Mouse (Mus musculus) midbrain, embryonic 12.5 days (tissue): Measurements from ENCODE around the gene Cldn10. TPM values are rescaled to one million over a fixed set of nuclear protein-coding genes. Genes with fewer than 3 reads are reported as not detected.

ENCODE experiments used
- ATAC-seq: fragments of 200-750 bp; cut with Nextera tagmentation; 2 replicates; pipeline ENCODE4 v1.8.0; 2017; ENCODE audit warnings: low read depth, moderate TSS enrichment, moderate library complexity; ENCODE audit not compliant: low FRiP score
- H3K27ac ChIP-seq: fragments of 300-500 bp; sonication (generic); replicated peaks from 2 replicates; pipeline ENCODE4 v1.5.1; 2016; ENCODE audit warnings: mild to moderate bottlenecking
- H3K27me3 ChIP-seq: fragments of 300-500 bp; sonication (generic); 2 replicates; pipeline ENCODE4 v1.6.1; 2016; ENCODE audit warnings: mild to moderate bottlenecking
- H3K36me3 ChIP-seq: fragments of 300-500 bp; sonication (generic); 2 replicates; pipeline ENCODE4 v1.6.1; 2016
- H3K4me1 ChIP-seq: fragments of 300-500 bp; sonication (generic); 2 replicates; pipeline ENCODE4 v1.6.1; 2016
- H3K4me2 ChIP-seq: fragments of 300-500 bp; sonication (generic); replicated peaks from 2 replicates; pipeline ENCODE4 v1.6.1; 2016; ENCODE audit warnings: mild to moderate bottlenecking, moderate library complexity
- H3K4me3 ChIP-seq: fragments of 300-500 bp; sonication (generic); 2 replicates; pipeline ENCODE4 v1.5.1; 2016; ENCODE audit warnings: mild to moderate bottlenecking
- H3K9ac ChIP-seq: fragments of 300-500 bp; sonication (generic); replicated peaks from 2 replicates; pipeline ENCODE4 v1.6.1; 2016; ENCODE audit warnings: mild to moderate bottlenecking, moderate library complexity
- H3K9me3 ChIP-seq: fragments of 300-500 bp; sonication (generic); 2 replicates; pipeline ENCODE4 v1.6.1; 2016; ENCODE audit warnings: mild to moderate bottlenecking
- WGBS: fragments of 180-500 bp; shearing (Covaris S2); methylation state at CpG from one replicate; pipeline ENCODE4 v1.1.7; 2016; 5-methylcytosine and 5-hydroxymethylcytosine counted together
- polyA plus RNA-seq: library from polyadenylated mRNA; unstranded; fragments of >200 nt; fragmentation: Nextera tagmentation; extraction: Ambion mirVana; gene quantifications from 2 replicates; pipeline ENCODE4 v1.2.1, GENCODE M21; 2016

The Cldn10 gene
- polyA plus RNA-seq, 1 experiment from 2014 or later, result 0.85 TPM

DNA sequence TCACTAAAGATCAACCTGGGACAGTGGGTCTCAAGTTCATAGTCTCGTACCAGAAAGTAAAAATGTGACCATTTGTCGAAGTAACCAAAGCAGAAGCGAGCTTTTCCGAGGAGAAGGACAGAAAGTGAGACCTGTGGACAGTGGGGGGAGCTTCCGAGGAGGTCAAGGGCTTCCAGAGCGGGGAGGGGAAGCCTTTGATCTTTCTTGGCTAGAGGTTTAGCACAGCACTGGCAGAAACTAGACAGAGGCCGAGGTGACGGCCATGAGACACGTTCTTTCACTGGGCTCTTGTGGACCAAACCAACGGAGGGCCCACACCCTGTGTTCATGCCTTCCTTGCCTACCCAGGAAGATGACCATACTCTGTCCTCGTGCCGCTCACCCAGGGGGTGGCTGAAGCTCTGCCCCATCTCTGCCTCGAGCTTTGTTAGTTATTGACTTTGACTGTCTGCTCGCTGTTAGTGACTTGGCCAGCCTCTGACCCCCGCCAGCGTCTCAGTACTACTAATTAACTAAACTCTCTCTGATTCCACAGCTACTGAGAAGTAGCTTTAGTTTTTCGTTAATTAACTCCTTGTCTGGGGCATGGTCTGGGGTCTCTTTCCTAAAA is 4.3 kb upstream of the Cldn10 start:
- 0 out of 2 replicates have a peak, but pooled peaks cover 3% of the 10 kb centered on the region for H3K4me1 ChIP-seq
- H3K4me2 ChIP-seq, result no peak overlapping the region
- no peak for ATAC-seq
- no peak overlapping the region for H3K4me3 ChIP-seq
- WGBS, result 75% methylated on average over 17 of the region's 17 CpGs
- H3K27ac ChIP-seq, result no peak overlapping the region
- no peaks in the 10 kb centered on the region for H3K9me3 ChIP-seq
- H3K9ac ChIP-seq, result no peak overlapping the region
- no peaks in the 10 kb centered on the region for H3K36me3 ChIP-seq
- H3K27me3 ChIP-seq, result no peaks in the 10 kb centered on the region

DNA sequence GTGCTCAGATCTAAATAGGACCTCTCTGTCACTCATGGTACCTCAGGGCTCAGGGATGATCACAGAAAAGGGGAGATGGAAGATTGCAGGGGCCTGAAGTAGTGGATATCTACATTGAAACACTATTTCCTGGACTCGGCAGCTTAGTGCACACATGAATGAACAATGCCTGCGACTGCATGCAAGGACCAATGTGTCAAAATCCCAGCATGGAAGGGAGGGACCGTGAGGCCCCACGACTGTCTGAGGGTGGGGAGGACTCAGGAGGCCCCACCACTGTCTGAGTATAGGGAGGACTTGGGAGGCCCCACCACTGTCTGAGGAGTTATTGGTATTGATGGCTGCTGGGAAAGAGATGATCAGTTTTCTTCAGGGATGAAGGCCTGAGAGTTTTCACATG is 2.5 kb downstream of the Cldn10 start:
- ATAC-seq, result no peak
- Histone ChIP-seq H3K4me2 (no peak overlapping the region), H3K27me3 (no peaks in the 10 kb centered on the region), H3K9me3 (no peaks in the 10 kb centered on the region), H3K36me3 (no peaks in the 10 kb centered on the region), H3K9ac (no peak overlapping the region), H3K4me1 (no peaks in the 10 kb centered on the region), H3K4me3 (no peak overlapping the region), H3K27ac (no peak overlapping the region)
- WGBS, result 77% methylated on average over 4 of the region's 4 CpGs

DNA sequence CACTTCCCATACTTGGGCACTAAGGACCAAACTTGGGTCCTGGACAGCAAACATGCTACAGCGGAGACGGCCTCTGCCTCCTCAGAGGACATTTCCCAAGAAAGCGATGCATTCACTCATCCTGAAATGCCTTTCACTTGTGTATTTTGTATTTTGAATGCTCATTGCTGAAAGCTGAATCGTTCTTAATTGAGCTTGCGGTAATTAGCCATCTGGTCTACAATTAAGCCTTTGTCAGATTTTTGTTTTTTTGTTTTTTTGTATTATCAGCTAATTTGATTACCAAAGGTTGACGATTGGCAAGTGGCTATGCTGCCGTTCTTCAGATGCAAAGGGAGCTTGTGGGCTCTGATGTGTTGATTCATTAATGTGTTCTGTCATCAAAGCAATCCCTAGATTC is 5.2 kb downstream of the Cldn10 start:
- no peak overlapping the region for H3K4me2 ChIP-seq
- 88% methylated on average over 7 of the region's 7 CpGs for WGBS
- no peaks in the 10 kb centered on the region for H3K27me3 ChIP-seq
- no peak for ATAC-seq
- H3K4me3 ChIP-seq, result no peak overlapping the region
- H3K4me1 ChIP-seq, result 0 out of 2 replicates have a peak, but pooled peaks cover 3% of the 10 kb centered on the region
- no peaks in the 10 kb centered on the region for H3K36me3 ChIP-seq
- no peak overlapping the region for H3K9ac ChIP-seq
- no peak overlapping the region for H3K27ac ChIP-seq
- H3K9me3 ChIP-seq, result no peaks in the 10 kb centered on the region

DNA sequence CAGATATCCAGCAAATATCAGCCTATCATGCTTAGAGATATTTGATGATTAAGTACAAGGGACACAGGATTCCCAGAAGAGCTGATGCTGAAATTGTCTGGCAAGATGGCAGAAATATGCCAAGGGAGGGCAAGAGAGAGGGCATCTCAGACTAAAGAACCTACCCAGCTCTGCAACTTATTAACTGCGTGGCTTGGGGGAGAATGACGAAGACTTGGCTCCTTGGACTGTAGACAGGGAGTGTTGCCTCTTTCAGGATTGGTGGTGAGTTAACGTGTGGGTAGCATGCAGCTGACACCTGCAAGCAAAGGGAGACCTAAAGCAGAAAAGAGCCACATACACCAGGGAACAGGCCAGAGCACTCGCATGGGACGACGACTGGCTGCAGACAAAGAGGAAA is 5.7 kb downstream of the Cldn10 start:
- H3K4me1 ChIP-seq, result 0 out of 2 replicates have a peak, but pooled peaks cover 3% of the 10 kb centered on the region
- ATAC-seq, result no peak
- H3K36me3 ChIP-seq, result no peaks in the 10 kb centered on the region
- 93% methylated on average over 6 of the region's 6 CpGs for WGBS
- H3K27me3 ChIP-seq, result no peaks in the 10 kb centered on the region
- H3K9ac ChIP-seq, result no peak overlapping the region
- no peak overlapping the region for H3K4me2 ChIP-seq
- no peak overlapping the region for H3K4me3 ChIP-seq
- H3K9me3 ChIP-seq, result no peaks in the 10 kb centered on the region
- no peak overlapping the region for H3K27ac ChIP-seq

GRCm38 (mm10) chr14:118794196-118794595 is 6.5 kb downstream of the Cldn10 start:
- no peak overlapping the region for H3K4me2 ChIP-seq
- ATAC-seq, result no peak
- H3K36me3 ChIP-seq, result no peaks in the 10 kb centered on the region
- no peak overlapping the region for H3K9ac ChIP-seq
- H3K9me3 ChIP-seq, result no peaks in the 10 kb centered on the region
- H3K27me3 ChIP-seq, result no peaks in the 10 kb centered on the region
- WGBS, result 72% methylated on average over 1 of the region's 1 CpGs
- no peak overlapping the region for H3K4me3 ChIP-seq
- no peak overlapping the region for H3K27ac ChIP-seq
- H3K4me1 ChIP-seq, result 0 out of 2 replicates have a peak, but pooled peaks cover 3% of the 10 kb centered on the region

GRCm38 (mm10) chr14:118794893-118795292 is 7.2 kb downstream of the Cldn10 start:
- Histone ChIP-seq H3K4me2 (no peak overlapping the region), H3K27me3 (no peaks in the 10 kb centered on the region), H3K36me3 (no peaks in the 10 kb centered on the region), H3K4me1 (0 out of 2 replicates have a peak, but pooled peaks cover 3% of the 10 kb centered on the region), H3K9me3 (no peaks in the 10 kb centered on the region), H3K9ac (no peak overlapping the region), H3K4me3 (no peak overlapping the region), H3K27ac (no peak overlapping the region)
- ATAC-seq, result no peak
- 89% methylated on average over 2 of the region's 2 CpGs for WGBS

DNA sequence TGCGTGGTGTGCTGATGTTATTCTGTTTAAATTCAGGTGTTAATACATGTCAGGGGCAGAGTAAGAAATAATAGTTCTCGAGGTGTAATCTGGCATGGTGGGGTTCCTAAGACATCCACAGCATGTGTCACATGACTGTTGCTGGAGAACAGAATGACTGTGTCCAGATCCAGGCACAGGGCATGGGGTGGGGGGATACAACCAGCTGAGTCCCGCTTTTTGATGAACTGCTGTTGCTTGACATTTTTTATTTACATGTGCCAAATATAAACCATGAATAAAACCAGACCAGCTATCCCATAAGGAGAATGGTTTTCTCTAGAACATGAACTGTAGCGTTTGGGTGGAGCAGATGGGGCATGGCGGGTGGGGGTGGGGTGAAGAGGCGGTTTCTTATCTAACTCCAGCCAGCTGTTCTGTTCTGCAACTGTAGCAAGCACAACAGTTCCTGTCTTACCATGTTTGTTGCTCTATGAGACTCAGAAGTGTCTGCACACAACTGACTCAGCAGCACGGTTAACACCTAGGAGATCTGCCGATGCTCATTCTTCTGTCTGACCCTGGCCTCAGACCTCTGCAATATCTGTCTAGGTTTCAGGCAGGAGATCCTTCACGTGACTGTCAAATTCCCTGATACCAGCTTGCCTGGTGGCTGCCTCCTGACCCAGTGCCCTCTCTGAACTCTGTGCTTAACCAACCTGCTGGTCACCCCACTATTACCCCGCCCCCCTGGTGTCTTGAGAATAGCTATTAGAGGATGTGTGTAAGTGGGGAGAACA is 8.4 kb downstream of the Cldn10 start:
- WGBS, result 73% methylated on average over 10 of the region's 10 CpGs
- H3K9ac ChIP-seq, result no peak overlapping the region
- 0 out of 2 replicates have a peak, but pooled peaks have one; percentile 9 for ATAC-seq
- no peak overlapping the region for H3K27ac ChIP-seq
- no peaks in the 10 kb centered on the region for H3K36me3 ChIP-seq
- H3K4me3 ChIP-seq, result no peak overlapping the region
- H3K4me2 ChIP-seq, result no peak overlapping the region
- H3K9me3 ChIP-seq, result no peaks in the 10 kb centered on the region
- H3K4me1 ChIP-seq, result 0 out of 2 replicates have a peak, but pooled peaks cover 3% of the 10 kb centered on the region
- H3K27me3 ChIP-seq, result no peaks in the 10 kb centered on the region

DNA sequence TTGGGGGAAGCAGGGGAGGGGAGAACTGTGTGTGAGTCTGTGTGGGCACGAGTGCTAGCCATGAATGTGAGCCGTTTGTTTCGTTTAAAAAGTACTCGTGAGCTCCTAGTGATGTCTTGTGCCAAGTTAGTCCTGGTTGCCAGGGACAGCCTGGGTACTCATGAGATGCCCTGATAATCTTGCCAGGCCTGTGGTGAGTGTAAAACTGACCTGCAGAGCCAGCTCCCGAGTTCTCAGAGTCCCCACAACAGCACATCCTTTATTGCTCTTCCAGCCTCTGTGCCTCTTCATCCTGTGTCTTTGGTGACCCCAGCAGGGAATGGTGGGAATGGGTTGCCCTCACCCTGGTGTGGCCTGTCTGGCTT is 9.0 kb downstream of the Cldn10 start:
- Histone ChIP-seq H3K9me3 (no peaks in the 10 kb centered on the region), H3K27ac (no peak overlapping the region), H3K4me3 (no peak overlapping the region), H3K27me3 (no peaks in the 10 kb centered on the region), H3K4me1 (0 out of 2 replicates have a peak, but pooled peaks cover 3% of the 10 kb centered on the region), H3K36me3 (no peaks in the 10 kb centered on the region), H3K4me2 (no peak overlapping the region), H3K9ac (no peak overlapping the region)
- WGBS, result 58% methylated on average over 5 of the region's 5 CpGs
- ATAC-seq, result no peak

DNA sequence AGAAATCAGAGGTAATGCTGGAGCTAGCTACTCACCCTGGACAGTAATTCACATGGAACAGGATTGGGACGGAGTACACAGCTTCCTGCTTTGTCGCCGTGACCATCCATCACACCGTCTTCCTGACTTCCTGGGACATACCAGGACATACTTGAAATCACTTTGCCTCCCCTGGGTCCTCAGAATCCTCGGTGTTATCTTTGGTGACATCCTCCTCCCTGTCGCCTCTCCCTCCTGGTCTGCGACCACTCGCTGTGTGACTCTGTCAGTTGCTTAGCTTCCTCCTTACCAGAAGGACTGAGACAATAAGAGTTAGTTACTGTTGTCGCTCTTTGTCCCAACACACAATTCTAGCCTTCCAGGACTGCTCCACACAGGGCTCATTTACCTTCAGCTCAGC is 9.6 kb downstream of the Cldn10 start:
- no peaks in the 10 kb centered on the region for H3K9me3 ChIP-seq
- WGBS, result 70% methylated on average over 9 of the region's 9 CpGs
- no peak overlapping the region for H3K4me2 ChIP-seq
- no peak for ATAC-seq
- H3K9ac ChIP-seq, result no peak overlapping the region
- H3K4me3 ChIP-seq, result no peak overlapping the region
- 0 out of 2 replicates have a peak, but pooled peaks cover 3% of the 10 kb centered on the region for H3K4me1 ChIP-seq
- H3K27ac ChIP-seq, result 0 out of 2 replicates have a peak overlapping the region, but pooled peaks have one; percentile 12
- H3K27me3 ChIP-seq, result no peaks in the 10 kb centered on the region
- no peaks in the 10 kb centered on the region for H3K36me3 ChIP-seq

DNA sequence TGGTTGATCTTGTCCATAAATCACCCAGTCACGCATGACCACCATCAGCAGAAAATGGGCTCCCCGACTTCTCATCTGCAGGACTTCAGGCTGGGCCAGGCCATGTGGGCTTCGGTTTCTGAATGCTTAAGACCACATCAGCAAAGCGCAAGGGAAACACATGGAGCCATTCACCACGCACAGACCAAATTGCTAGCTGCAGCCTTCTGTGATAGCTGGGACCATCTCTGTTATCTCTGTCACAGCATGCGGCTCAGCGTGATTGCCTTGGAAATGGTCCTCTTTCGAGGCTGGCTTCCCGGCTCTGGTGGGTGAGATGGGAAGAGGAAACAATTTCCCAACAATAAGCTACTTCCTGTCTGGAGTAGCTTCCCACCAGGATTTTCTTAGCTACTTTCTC is 12.2 kb downstream of the Cldn10 start:
- H3K36me3 ChIP-seq, result no peaks in the 10 kb centered on the region
- 74% methylated on average over 9 of the region's 9 CpGs for WGBS
- H3K4me2 ChIP-seq, result no peak overlapping the region
- H3K27ac ChIP-seq, result no peak overlapping the region
- H3K4me1 ChIP-seq, result peaks cover 6% of the 10 kb centered on the region; the same call in 1 of the 2 replicates
- no peak overlapping the region for H3K9ac ChIP-seq
- H3K27me3 ChIP-seq, result no peaks in the 10 kb centered on the region
- no peak overlapping the region for H3K4me3 ChIP-seq
- ATAC-seq, result no peak
- H3K9me3 ChIP-seq, result no peaks in the 10 kb centered on the region

GRCm38 (mm10) chr14:118803936-118804335 is 16.2 kb downstream of the Cldn10 start:
- Histone ChIP-seq H3K4me3 (no peak overlapping the region), H3K9me3 (no peaks in the 10 kb centered on the region), H3K9ac (no peak overlapping the region), H3K27me3 (no peaks in the 10 kb centered on the region), H3K36me3 (no peaks in the 10 kb centered on the region), H3K27ac (no peak overlapping the region), H3K4me1 (peaks cover 3% of the 10 kb centered on the region; the same call in 1 of the 2 replicates), H3K4me2 (no peak overlapping the region)
- no peak for ATAC-seq
- 7% methylated on average over 7 of the region's 7 CpGs for WGBS

- 25% methylated on average over 6 of the region's 6 CpGs for WGBS
- no peak for ATAC-seq
- Histone ChIP-seq H3K27me3 (no peaks in the 10 kb centered on the region), H3K4me3 (no peak overlapping the region), H3K27ac (no peak overlapping the region), H3K4me1 (peaks cover 3% of the 10 kb centered on the region; the same call in 1 of the 2 replicates), H3K36me3 (no peaks in the 10 kb centered on the region), H3K4me2 (no peak overlapping the region), H3K9ac (no peak overlapping the region), H3K9me3 (no peaks in the 10 kb centered on the region)
Measured at GRCm38 (mm10) chr14:118804351-118804750, 16.6 kb downstream of the Cldn10 start.
